Mouse (Mus musculus) limb, embryonic 12.5 days (tissue): ENCODE results near the gene Gm2431. TPM values are rescaled to one million over a fixed set of nuclear protein-coding genes. Genes with fewer than 3 reads are reported as not detected.
"Not testable (repeated sequence)": the region's sequence is repeated elsewhere in the genome, so short reads cannot be mapped to it uniquely, and the experiment has no call there.

Experiments
- ATAC-seq: fragments of 200-750 bp; cut with Nextera tagmentation; 2 replicates; pipeline ENCODE4 v1.8.0; 2017; ENCODE audit warnings: low read depth, moderate TSS enrichment; ENCODE audit not compliant: insufficient number of reproducible peaks, insufficient read depth, low FRiP score, low TSS enrichment
- H3K27ac ChIP-seq: fragments of 300-500 bp; sonication (generic); 2 replicates; pipeline ENCODE4 v1.5.1; 2016; ENCODE audit warnings: mild to moderate bottlenecking, moderate library complexity
- H3K27me3 ChIP-seq: fragments of 300-500 bp; sonication (generic); 2 replicates; pipeline ENCODE4 v1.6.1; 2016; ENCODE audit warnings: mild to moderate bottlenecking, moderate library complexity
- H3K36me3 ChIP-seq: fragments of 300-500 bp; sonication (generic); 2 replicates; pipeline ENCODE4 v1.6.1; 2016; ENCODE audit warnings: mild to moderate bottlenecking, moderate library complexity
- H3K4me1 ChIP-seq: fragments of 300-500 bp; sonication (generic); replicated peaks from 2 replicates; pipeline ENCODE4 v1.6.1; 2016
- H3K4me2 ChIP-seq: fragments of 300-500 bp; sonication (generic); 2 replicates; pipeline ENCODE4 v1.6.1; 2016; ENCODE audit warnings: mild to moderate bottlenecking, moderate library complexity
- H3K4me3 ChIP-seq: fragments of 300-500 bp; sonication (generic); replicated peaks from 2 replicates; pipeline ENCODE4 v1.5.1; 2016; ENCODE audit warnings: mild to moderate bottlenecking
- H3K9ac ChIP-seq: fragments of 300-500 bp; sonication (generic); replicated peaks from 2 replicates; pipeline ENCODE4 v1.6.1; 2016; ENCODE audit warnings: mild to moderate bottlenecking, moderate library complexity
- H3K9me3 ChIP-seq: fragments of 300-500 bp; sonication (generic); 2 replicates; pipeline ENCODE4 v1.6.1; 2016; ENCODE audit warnings: mild to moderate bottlenecking, moderate library complexity
- WGBS: fragments of 180-500 bp; shearing (Covaris S2); methylation state at CpG from one replicate; pipeline ENCODE4 v1.1.7; 2016; 5-methylcytosine and 5-hydroxymethylcytosine counted together
- polyA plus RNA-seq: library from polyadenylated mRNA; unstranded; fragments of >200 nt; fragmentation: Nextera tagmentation; extraction: Ambion mirVana; gene quantifications from 2 replicates; pipeline ENCODE4 v1.2.1, GENCODE M21; 2016

Gene Gm2431
- polyA plus RNA-seq, 1 experiment from 2014 or later, result not detected

GRCm38 (mm10) chr7:142282847-142283246 lies 24.7 kb upstream of the Gm2431 start:
- WGBS, result 22% methylated on average over 2 of the region's 2 CpGs
- H3K4me2 ChIP-seq, result peak overlapping the region; percentile 70
- H3K4me1 ChIP-seq, H3K36me3 ChIP-seq, H3K27ac ChIP-seq, ATAC-seq, H3K4me3 ChIP-seq, H3K9ac ChIP-seq, H3K9me3 ChIP-seq: not testable (repeated sequence)
- peaks cover 32% of the 10 kb centered on the region for H3K27me3 ChIP-seq

DNA sequence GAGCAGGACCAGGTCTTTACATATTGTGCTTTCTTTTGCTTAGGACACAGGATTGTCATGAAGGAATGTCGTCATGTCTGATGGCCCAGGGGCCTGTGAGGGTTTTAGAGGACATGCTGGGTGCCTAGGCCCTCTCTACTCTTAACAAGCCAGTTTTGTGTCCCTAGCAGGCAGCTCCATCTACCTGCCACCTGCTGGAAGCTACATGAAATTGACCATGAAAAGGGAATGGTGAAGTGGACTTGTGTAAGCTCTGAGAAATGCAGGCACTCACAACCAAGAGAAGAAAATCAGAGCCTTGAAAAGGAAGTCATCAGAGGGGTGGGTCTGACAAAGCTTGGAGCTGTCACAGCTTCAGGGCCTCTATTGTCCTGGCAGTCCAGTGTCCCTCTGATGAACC lies 21.1 kb upstream of the Gm2431 start:
- WGBS, result 63% methylated on average over 1 of the region's 1 CpGs
- H3K36me3 ChIP-seq, H3K4me1 ChIP-seq, H3K4me3 ChIP-seq, H3K4me2 ChIP-seq, H3K27ac ChIP-seq, H3K9me3 ChIP-seq, ATAC-seq, H3K9ac ChIP-seq: not testable (repeated sequence)
- H3K27me3 ChIP-seq, result peaks cover 13% of the 10 kb centered on the region

GRCm38 (mm10) chr7:142278183-142278582 lies 20.0 kb upstream of the Gm2431 start:
- not testable (repeated sequence) for H3K27ac ChIP-seq, H3K4me3 ChIP-seq, H3K4me1 ChIP-seq, H3K9ac ChIP-seq, H3K36me3 ChIP-seq, ATAC-seq, H3K9me3 ChIP-seq, H3K4me2 ChIP-seq
- H3K27me3 ChIP-seq, result peaks cover 12% of the 10 kb centered on the region
- 0% methylated on average over 3 of the region's 3 CpGs for WGBS

GRCm38 (mm10) chr7:142274263-142274662 lies 16.1 kb upstream of the Gm2431 start, which contains the start of gene Gm4559:
TSS of gene Gm4559 (minus strand) at chr7:142274363.
- H3K9me3 ChIP-seq, H3K9ac ChIP-seq, H3K36me3 ChIP-seq, H3K4me2 ChIP-seq, H3K27ac ChIP-seq, ATAC-seq, H3K4me1 ChIP-seq, H3K4me3 ChIP-seq, H3K27me3 ChIP-seq: not testable (repeated sequence)

DNA sequence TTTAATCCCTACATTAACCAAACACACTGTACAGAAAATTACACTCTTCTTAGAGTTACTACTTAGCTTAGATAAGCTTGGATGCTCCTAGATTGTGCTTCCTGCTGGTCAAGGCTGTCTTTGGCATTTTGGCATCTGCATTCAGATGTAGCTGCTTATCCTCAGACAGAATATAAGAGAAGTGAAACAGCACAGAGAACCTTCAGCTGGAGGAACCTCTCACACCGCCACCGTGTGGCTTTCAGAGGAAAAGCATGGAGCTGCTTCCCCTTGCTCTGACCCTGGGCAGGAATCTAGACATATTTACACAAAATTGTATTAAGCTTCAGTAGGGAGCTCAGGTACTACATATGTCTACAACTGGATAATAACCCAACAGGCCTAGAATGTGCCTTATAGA lies 2.6 kb downstream of the Gm2431 start:
- Histone ChIP-seq H3K4me3 (no peak overlapping the region), H3K9me3 (no peaks in the 10 kb centered on the region), H3K27me3 (0 out of 2 replicates have a peak, but pooled peaks cover 11% of the 10 kb centered on the region), H3K27ac (no peak overlapping the region), H3K9ac (no peak overlapping the region), H3K36me3 (no peaks in the 10 kb centered on the region), H3K4me1 (no peaks in the 10 kb centered on the region), H3K4me2 (no peak overlapping the region)
- 0% methylated on average over 2 of the region's 2 CpGs for WGBS
- no peak for ATAC-seq

GRCm38 (mm10) chr7:142249824-142250223 lies 8.3 kb downstream of the Gm2431 start:
- H3K4me3 ChIP-seq, result no peak overlapping the region
- no peak overlapping the region for H3K27ac ChIP-seq
- no peak overlapping the region for H3K4me2 ChIP-seq
- H3K36me3 ChIP-seq, result no peaks in the 10 kb centered on the region
- ATAC-seq, result no peak
- no peaks in the 10 kb centered on the region for H3K9me3 ChIP-seq
- WGBS, result 0% methylated on average over 1 of the region's 1 CpGs
- no peak overlapping the region for H3K9ac ChIP-seq
- H3K27me3 ChIP-seq, result 0 out of 2 replicates have a peak, but pooled peaks cover 4% of the 10 kb centered on the region
- no peaks in the 10 kb centered on the region for H3K4me1 ChIP-seq

GRCm38 (mm10) chr7:142240978-142241377 lies 17.2 kb downstream of the Gm2431 start, which contains the start of gene Gm40460:
TSS of gene Gm40460 (minus strand) at chr7:142241078.
- Histone ChIP-seq H3K4me2 (no peak within 1 kb of the TSS), H3K27me3 (no peaks in the 10 kb centered on the region), H3K36me3 (no peaks in the 10 kb centered on the region), H3K9me3 (0 out of 2 replicates have a peak, but pooled peaks cover under 1% of the 10 kb centered on the region), H3K4me1 (no peaks in the 10 kb centered on the region), H3K4me3 (no peak within 1 kb of the TSS), H3K27ac (no peak within 1 kb of the TSS), H3K9ac (no peak within 1 kb of the TSS)
- ATAC-seq, result no peak
- WGBS, result 26% methylated on average over 2 of the region's 2 CpGs

DNA sequence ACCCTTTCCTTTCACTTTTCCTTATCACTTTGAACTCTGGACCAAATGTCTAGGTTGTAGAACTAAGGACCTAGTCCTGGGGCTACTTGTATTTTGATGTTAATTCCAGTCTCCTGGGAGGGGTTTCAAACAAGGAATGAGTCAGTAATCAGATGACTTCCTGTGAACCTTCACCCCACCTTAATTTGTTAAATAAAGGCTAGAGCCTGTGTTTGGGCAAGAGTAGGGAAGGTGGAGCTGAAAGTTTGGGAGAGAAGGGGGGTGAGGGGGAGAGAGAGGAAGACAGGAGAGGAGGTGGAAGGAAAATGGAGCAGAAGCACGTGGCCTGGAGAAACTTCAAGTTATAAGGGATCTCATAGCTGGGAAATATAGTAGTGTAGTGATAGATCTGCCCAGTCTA lies 26.6 kb downstream of the Gm2431 start:
- no peak for ATAC-seq
- no peaks in the 10 kb centered on the region for H3K27me3 ChIP-seq
- 38% methylated on average over 1 of the region's 1 CpGs for WGBS

DNA sequence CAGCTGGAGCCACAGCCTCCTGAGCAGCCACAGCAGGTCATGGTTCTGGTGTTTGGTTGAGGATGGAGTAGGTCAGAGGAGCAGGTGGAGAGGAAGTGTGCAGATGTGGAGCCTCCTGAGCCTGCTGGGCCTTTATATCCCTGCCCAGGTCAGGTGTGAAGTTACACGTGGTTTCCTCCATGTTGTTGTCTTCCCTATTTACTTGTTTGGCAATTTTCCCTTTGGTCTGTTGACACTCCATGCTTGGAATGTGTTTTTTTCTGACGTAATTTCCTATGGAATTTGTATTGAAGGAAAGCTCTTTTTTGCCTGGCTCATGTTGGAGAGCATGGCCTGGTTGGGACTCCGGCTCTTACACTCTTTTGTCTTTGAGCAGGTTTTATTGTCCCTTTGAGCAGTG lies 28.3 kb downstream of the Gm2431 start, which contains the start of gene Krtap5-5:
TSS of gene Krtap5-5 (minus strand) at position 101 of the 400 bp plus-strand sequence.
- H3K4me1 ChIP-seq, H3K4me3 ChIP-seq, H3K36me3 ChIP-seq, H3K9me3 ChIP-seq, H3K27me3 ChIP-seq, H3K4me2 ChIP-seq, H3K9ac ChIP-seq, ATAC-seq, H3K27ac ChIP-seq: not testable (repeated sequence)
- 49% methylated on average over 3 of the region's 3 CpGs for WGBS

More for the DNA sequence above, 26.6 kb downstream of the Gm2431 start:
- Histone ChIP-seq H3K9me3 (0 out of 2 replicates have a peak, but pooled peaks cover 5% of the 10 kb centered on the region), H3K9ac (no peak overlapping the region), H3K36me3 (no peaks in the 10 kb centered on the region), H3K4me2 (no peak overlapping the region), H3K4me1 (0 out of 2 replicates have a peak, but pooled peaks cover 7% of the 10 kb centered on the region), H3K27ac (no peak overlapping the region), H3K4me3 (no peak overlapping the region)

DNA sequence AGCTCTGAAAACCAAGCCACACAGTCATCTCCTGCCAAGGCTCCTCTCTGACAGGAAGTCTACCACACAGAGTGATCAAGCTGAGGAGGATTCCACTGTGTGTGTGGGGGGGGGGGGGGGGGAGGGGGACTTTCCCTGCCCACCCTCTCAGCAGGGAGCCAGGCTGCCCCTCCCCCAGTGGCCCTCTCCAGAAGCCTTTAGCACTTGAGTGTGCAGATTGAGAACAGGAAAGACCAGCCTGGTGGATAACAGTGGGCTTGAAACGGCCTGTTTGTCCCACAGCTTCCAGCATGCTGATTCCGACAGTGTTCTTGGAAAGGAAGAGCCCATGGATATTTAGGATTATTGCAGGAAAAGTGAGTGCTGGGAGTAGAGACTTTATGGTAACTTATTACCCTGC lies 33.6 kb downstream of the Gm2431 start:
- H3K9me3 ChIP-seq, result no peaks in the 10 kb centered on the region
- H3K27me3 ChIP-seq, result no peaks in the 10 kb centered on the region
- H3K4me3 ChIP-seq, result no peak overlapping the region
- no peak for ATAC-seq
- no peak overlapping the region for H3K9ac ChIP-seq
- H3K27ac ChIP-seq, result no peak overlapping the region
- 0 out of 2 replicates have a peak, but pooled peaks cover 8% of the 10 kb centered on the region for H3K4me1 ChIP-seq
- H3K4me2 ChIP-seq, result no peak overlapping the region
- no peaks in the 10 kb centered on the region for H3K36me3 ChIP-seq
- WGBS, result 43% methylated on average over 2 of the region's 2 CpGs

- 71% methylated on average over 1 of the region's 1 CpGs for WGBS
- not testable (repeated sequence) for H3K4me3 ChIP-seq
Observed at GRCm38 (mm10) chr7:142212136-142212535, 46.0 kb downstream of the Gm2431 start.

DNA sequence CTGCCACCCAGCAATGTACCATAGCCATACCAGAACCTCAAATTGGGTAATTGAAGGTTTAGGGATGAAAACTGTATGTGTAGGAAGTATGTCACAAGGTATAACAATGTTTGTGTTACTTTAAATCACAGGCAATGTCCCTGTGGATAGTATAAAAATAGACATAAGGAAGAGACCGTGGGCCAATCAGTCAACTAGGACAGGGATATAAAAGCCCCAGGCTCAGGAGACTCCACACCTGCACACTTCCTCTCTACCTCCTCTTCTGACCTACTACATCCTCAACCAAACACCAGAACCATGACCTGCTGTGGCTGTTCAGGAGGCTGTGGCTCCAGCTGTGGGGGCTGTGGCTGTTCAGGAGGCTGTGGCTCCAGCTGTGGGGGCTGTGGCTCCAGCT lies 46.6 kb downstream of the Gm2431 start, which contains the start of gene Gm7579:
TSS of gene Gm7579 (plus strand) at position 301 of the 400 bp plus-strand sequence.
- Histone ChIP-seq H3K4me3 (no peak within 1 kb of the TSS), H3K27ac (no peak within 1 kb of the TSS), H3K27me3 (no peaks in the 10 kb centered on the region; the same call in 1 of the 2 replicates), H3K4me1 (no peaks in the 10 kb centered on the region), H3K9me3 (no peaks in the 10 kb centered on the region), H3K4me2 (no peak within 1 kb of the TSS), H3K36me3 (no peaks in the 10 kb centered on the region), H3K9ac (no peak within 1 kb of the TSS)
- 71% methylated on average over 1 of the region's 1 CpGs for WGBS
- no peak for ATAC-seq

More at GRCm38 (mm10) chr7:142212136-142212535, 46.0 kb downstream of the Gm2431 start:
- H3K36me3 ChIP-seq, H3K27me3 ChIP-seq, ATAC-seq, H3K27ac ChIP-seq, H3K9me3 ChIP-seq, H3K4me2 ChIP-seq, H3K9ac ChIP-seq, H3K4me1 ChIP-seq: not testable (repeated sequence)
